Mouse (Mus musculus) kidney, adult 2 months (tissue): Measurements from ENCODE around the gene Adm.

Experiments used
- CTCF ChIP-seq: fragments of 200-500 bp; conservative IDR thresholded peaks from 2 replicates; pipeline ENCODE4 v1.5.1; 2011; ENCODE audit warnings: low read depth, mild to moderate bottlenecking, control low read depth, low read length, moderate library complexity, mixed read lengths; ENCODE audit not compliant: insufficient read depth, insufficient read length
- POLR2A ChIP-seq: fragments of 200-500 bp; IDR thresholded peaks from one replicate; pipeline ENCODE4 v1.6.1; 2011; ENCODE audit warnings: low read depth, low read length, control low read depth

GRCm38 (mm10) chr7:110646611-110647407 lies 19.3 kb downstream of the Adm start:
- TF ChIP-seq POLR2A = no peak
- TF ChIP-seq CTCF = no peak
